Mouse (Mus musculus): ENCODE data around the gene Thsd4. TPM values are rescaled to one million over a fixed set of nuclear protein-coding genes. Genes with fewer than 3 reads are reported as not detected.

Gene Thsd4
- polyA plus RNA-seq, 1 experiment from 2014 or later: 5.6 TPM

DNA sequence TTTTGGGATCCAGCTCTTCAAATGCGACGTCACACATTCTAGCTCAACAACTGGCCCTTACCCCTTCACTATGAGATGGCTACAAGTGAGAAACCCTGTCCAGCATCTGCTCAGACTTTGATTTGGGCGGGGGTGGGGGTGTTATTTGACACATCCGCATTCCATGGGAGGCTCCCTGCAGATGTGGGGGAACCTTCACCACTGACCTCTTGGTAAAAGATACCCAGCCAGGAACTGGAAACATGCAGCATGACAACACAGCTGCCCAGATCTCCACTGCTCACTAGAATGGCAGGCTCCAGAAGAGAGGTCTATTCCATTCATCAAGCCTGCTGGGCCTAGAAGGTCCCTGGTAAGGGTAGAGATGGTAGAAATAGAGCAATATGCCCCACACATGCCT is 213.7 kb downstream of the Thsd4 start:
- Histone ChIP-seq H3K9me3 (ENCODE audit: control insufficient read depth, low read length) (no peaks in the 10 kb centered on the region), H3K27ac (replicated peaks; ENCODE audit: low read depth, low read length) (no peak overlapping the region), H3K4me2 (ENCODE audit: low read length) (no peak overlapping the region), H3K4me1 (ENCODE audit: control insufficient read depth, insufficient read depth, low read length) (peaks cover 18% of the 10 kb centered on the region), H3K27me3 (ENCODE audit: control insufficient read depth, insufficient read depth, low read length) (no peaks in the 10 kb centered on the region), H3K4me3 (replicated peaks; ENCODE audit: low read depth, low read length) (no peak overlapping the region), H3K9ac (replicated peaks; ENCODE audit: low read length) (no peak overlapping the region), H3K36me3 (ENCODE audit: control insufficient read depth, insufficient read depth, low read length) (no peaks in the 10 kb centered on the region)
- DNase-seq: no peak
- ATAC-seq (ENCODE audit: low FRiP score, low TSS enrichment): no peak
- 89% methylated on average over 4 of the region's 4 CpGs for WGBS

GRCm38 (mm10) chr9:60307469-60307868 is 214.4 kb downstream of the Thsd4 start:
- no peak overlapping the region for H3K4me3 ChIP-seq (replicated peaks; ENCODE audit: low read depth, low read length)
- no peak for DNase-seq
- no peaks in the 10 kb centered on the region for H3K27me3 ChIP-seq (ENCODE audit: control insufficient read depth, insufficient read depth, low read length)
- no peak overlapping the region for H3K4me2 ChIP-seq (ENCODE audit: low read length)
- no peak for ATAC-seq (ENCODE audit: low FRiP score, low TSS enrichment)
- H3K4me1 ChIP-seq (ENCODE audit: control insufficient read depth, insufficient read depth, low read length): peaks cover 18% of the 10 kb centered on the region
- H3K27ac ChIP-seq (replicated peaks; ENCODE audit: low read depth, low read length): no peak overlapping the region
- H3K36me3 ChIP-seq (ENCODE audit: control insufficient read depth, insufficient read depth, low read length): no peaks in the 10 kb centered on the region
- no peaks in the 10 kb centered on the region for H3K9me3 ChIP-seq (ENCODE audit: control insufficient read depth, low read length)
- no peak overlapping the region for H3K9ac ChIP-seq (replicated peaks; ENCODE audit: low read length)
- WGBS: 89% methylated on average over 5 of the region's 5 CpGs

DNA sequence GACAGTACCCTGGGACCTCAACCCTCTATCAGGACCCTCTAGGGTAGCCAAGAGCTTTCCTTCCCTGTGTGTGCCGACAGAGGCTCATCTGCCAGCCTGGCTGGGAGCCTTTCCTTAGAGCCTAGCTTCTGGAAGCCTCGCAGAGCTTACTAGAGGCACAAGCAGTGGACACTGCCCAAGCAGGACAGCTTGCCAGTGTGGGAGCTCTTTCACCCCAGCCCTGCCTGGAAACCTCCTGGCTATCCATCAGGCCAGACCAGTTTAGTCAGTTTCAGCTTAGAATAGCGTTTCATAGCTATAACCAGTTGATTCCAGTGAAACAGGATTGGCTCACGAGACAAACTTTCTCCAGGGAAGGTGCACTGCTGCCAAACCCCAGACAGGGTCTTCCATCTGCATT is 215.6 kb downstream of the Thsd4 start:
- H3K27ac ChIP-seq (replicated peaks; ENCODE audit: low read depth, low read length): no peak overlapping the region
- no peaks in the 10 kb centered on the region for H3K27me3 ChIP-seq (ENCODE audit: control insufficient read depth, insufficient read depth, low read length)
- 84% methylated on average over 4 of the region's 4 CpGs for WGBS
- H3K4me3 ChIP-seq (replicated peaks; ENCODE audit: low read depth, low read length): no peak overlapping the region
- ATAC-seq (ENCODE audit: low FRiP score, low TSS enrichment) (no peak), DNase-seq (no peak)
- H3K9ac ChIP-seq (replicated peaks; ENCODE audit: low read length): no peak overlapping the region
- no peaks in the 10 kb centered on the region for H3K9me3 ChIP-seq (ENCODE audit: control insufficient read depth, low read length)
- H3K36me3 ChIP-seq (ENCODE audit: control insufficient read depth, insufficient read depth, low read length): no peaks in the 10 kb centered on the region
- peaks cover 12% of the 10 kb centered on the region for H3K4me1 ChIP-seq (ENCODE audit: control insufficient read depth, insufficient read depth, low read length)
- H3K4me2 ChIP-seq (ENCODE audit: low read length): no peak overlapping the region

- Histone ChIP-seq H3K9ac (replicated peaks; ENCODE audit: low read length) (no peak overlapping the region), H3K4me2 (ENCODE audit: low read length) (no peak overlapping the region), H3K36me3 (ENCODE audit: control insufficient read depth, insufficient read depth, low read length) (no peaks in the 10 kb centered on the region), H3K27ac (replicated peaks; ENCODE audit: low read depth, low read length) (no peak overlapping the region), H3K4me3 (replicated peaks; ENCODE audit: low read depth, low read length) (no peak overlapping the region), H3K9me3 (ENCODE audit: control insufficient read depth, low read length) (peaks cover 5% of the 10 kb centered on the region), H3K4me1 (ENCODE audit: control insufficient read depth, insufficient read depth, low read length) (peaks cover 7% of the 10 kb centered on the region), H3K27me3 (ENCODE audit: control insufficient read depth, insufficient read depth, low read length) (no peaks in the 10 kb centered on the region)
- DNase-seq (no peak), ATAC-seq (ENCODE audit: low FRiP score, low TSS enrichment) (no peak)
- WGBS: 94% methylated on average over 2 of the region's 2 CpGs
Observed at GRCm38 (mm10) chr9:60305204-60305840, 216.5 kb downstream of the Thsd4 start.

GRCm38 (mm10) chr9:60296276-60296675 is 225.6 kb downstream of the Thsd4 start:
- no peak overlapping the region for H3K27ac ChIP-seq (replicated peaks; ENCODE audit: low read depth, low read length)
- no peak for ATAC-seq (ENCODE audit: low FRiP score, low TSS enrichment)
- H3K4me3 ChIP-seq (replicated peaks; ENCODE audit: low read depth, low read length): no peak overlapping the region
- no peak overlapping the region for H3K4me2 ChIP-seq (ENCODE audit: low read length)
- H3K27me3 ChIP-seq (ENCODE audit: control insufficient read depth, insufficient read depth, low read length): no peaks in the 10 kb centered on the region
- no peaks in the 10 kb centered on the region for H3K36me3 ChIP-seq (ENCODE audit: control insufficient read depth, insufficient read depth, low read length)
- no peak overlapping the region for H3K9ac ChIP-seq (replicated peaks; ENCODE audit: low read length)
- WGBS: 90% methylated on average over 2 of the region's 2 CpGs
- H3K9me3 ChIP-seq (ENCODE audit: control insufficient read depth, low read length): peaks cover 5% of the 10 kb centered on the region
- H3K4me1 ChIP-seq (ENCODE audit: control insufficient read depth, insufficient read depth, low read length): no peaks in the 10 kb centered on the region
- no peak for DNase-seq

GRCm38 (mm10) chr9:60295199-60295598 is 226.6 kb downstream of the Thsd4 start:
- Histone ChIP-seq H3K4me1 (ENCODE audit: control insufficient read depth, insufficient read depth, low read length) (no peaks in the 10 kb centered on the region), H3K36me3 (ENCODE audit: control insufficient read depth, insufficient read depth, low read length) (no peaks in the 10 kb centered on the region), H3K4me3 (replicated peaks; ENCODE audit: low read depth, low read length) (no peak overlapping the region), H3K27me3 (ENCODE audit: control insufficient read depth, insufficient read depth, low read length) (no peaks in the 10 kb centered on the region), H3K4me2 (ENCODE audit: low read length) (no peak overlapping the region), H3K27ac (replicated peaks; ENCODE audit: low read depth, low read length) (no peak overlapping the region), H3K9me3 (ENCODE audit: control insufficient read depth, low read length) (no peaks in the 10 kb centered on the region; the same call in 1 of the 2 replicates), H3K9ac (replicated peaks; ENCODE audit: low read length) (no peak overlapping the region)
- DNase-seq (no peak), ATAC-seq (ENCODE audit: low FRiP score, low TSS enrichment) (no peak)
- 67% methylated on average over 6 of the region's 6 CpGs for WGBS

- 72% methylated on average over 6 of the region's 6 CpGs for WGBS
- no peak for ATAC-seq (ENCODE audit: low FRiP score, low TSS enrichment)
- H3K4me3 ChIP-seq (replicated peaks; ENCODE audit: low read depth, low read length): no peak overlapping the region
Observed at GRCm38 (mm10) chr9:60293129-60293528, 228.7 kb downstream of the Thsd4 start.

GRCm38 (mm10) chr9:60290780-60291179 is 231.1 kb downstream of the Thsd4 start:
- Histone ChIP-seq H3K4me3 (replicated peaks; ENCODE audit: low read depth, low read length) (no peak overlapping the region), H3K4me1 (ENCODE audit: control insufficient read depth, insufficient read depth, low read length) (no peaks in the 10 kb centered on the region)

More at GRCm38 (mm10) chr9:60293129-60293528, 228.7 kb downstream of the Thsd4 start:
- no peaks in the 10 kb centered on the region for H3K9me3 ChIP-seq (ENCODE audit: control insufficient read depth, low read length)
- H3K4me1 ChIP-seq (ENCODE audit: control insufficient read depth, insufficient read depth, low read length): no peaks in the 10 kb centered on the region
- H3K4me2 ChIP-seq (ENCODE audit: low read length): no peak overlapping the region
- no peaks in the 10 kb centered on the region for H3K27me3 ChIP-seq (ENCODE audit: control insufficient read depth, insufficient read depth, low read length)
- no peak overlapping the region for H3K9ac ChIP-seq (replicated peaks; ENCODE audit: low read length)
- no peak for DNase-seq
- no peak overlapping the region for H3K27ac ChIP-seq (replicated peaks; ENCODE audit: low read depth, low read length)
- no peaks in the 10 kb centered on the region for H3K36me3 ChIP-seq (ENCODE audit: control insufficient read depth, insufficient read depth, low read length)

GRCm38 (mm10) chr9:60288789-60289188 is 233.1 kb downstream of the Thsd4 start:
- Histone ChIP-seq H3K4me2 (ENCODE audit: low read length) (no peak overlapping the region), H3K27ac (replicated peaks; ENCODE audit: low read depth, low read length) (no peak overlapping the region), H3K4me3 (replicated peaks; ENCODE audit: low read depth, low read length) (no peak overlapping the region), H3K9ac (replicated peaks; ENCODE audit: low read length) (no peak overlapping the region), H3K27me3 (ENCODE audit: control insufficient read depth, insufficient read depth, low read length) (no peaks in the 10 kb centered on the region), H3K36me3 (ENCODE audit: control insufficient read depth, insufficient read depth, low read length) (no peaks in the 10 kb centered on the region), H3K4me1 (ENCODE audit: control insufficient read depth, insufficient read depth, low read length) (no peaks in the 10 kb centered on the region), H3K9me3 (ENCODE audit: control insufficient read depth, low read length) (no peaks in the 10 kb centered on the region)
- no peak for ATAC-seq (ENCODE audit: low FRiP score, low TSS enrichment)
- no peak for DNase-seq
- 69% methylated on average over 12 of the region's 12 CpGs for WGBS

More at GRCm38 (mm10) chr9:60290780-60291179, 231.1 kb downstream of the Thsd4 start:
- ATAC-seq (ENCODE audit: low FRiP score, low TSS enrichment) (no peak), DNase-seq (no peak)
- Histone ChIP-seq H3K27ac (replicated peaks; ENCODE audit: low read depth, low read length) (no peak overlapping the region), H3K4me2 (ENCODE audit: low read length) (no peak overlapping the region), H3K9me3 (ENCODE audit: control insufficient read depth, low read length) (no peaks in the 10 kb centered on the region), H3K9ac (replicated peaks; ENCODE audit: low read length) (no peak overlapping the region), H3K27me3 (ENCODE audit: control insufficient read depth, insufficient read depth, low read length) (no peaks in the 10 kb centered on the region), H3K36me3 (ENCODE audit: control insufficient read depth, insufficient read depth, low read length) (no peaks in the 10 kb centered on the region)
- 88% methylated on average over 8 of the region's 8 CpGs for WGBS

Data from midbrain, embryonic 14.5 days (tissue).